Mouse (Mus musculus) embryonic facial prominence, embryonic 10.5 days (tissue): ENCODE data around the gene Zzef1. TPM values are rescaled to one million over a fixed set of nuclear protein-coding genes. Genes with fewer than 3 reads are reported as not detected.

ENCODE experiments used
- microRNA-seq: library from miRNA; unstranded; fragments of <30 nt; microRNA quantifications from one replicate; pipeline ENCODE4, GENCODE M21; 2017
- polyA plus RNA-seq: library from polyadenylated mRNA; unstranded; fragments of >200 nt; fragmentation: Nextera tagmentation; extraction: Ambion mirVana; gene quantifications from 2 replicates; pipeline ENCODE4 v1.2.1, GENCODE M21; 2016

Zzef1 gene
- polyA plus RNA-seq, 1 experiment from 2014 or later: 6.4 TPM

Small RNA genes within 50 kb of the gene (microRNA-seq; reads per million reads assigned to microRNA genes)
- not detected for gene Gm44467

Other genes with a start within 250 kb of the Zzef1 start
- gene Spns3, start 245.7 kb upstream of the Zzef1 start, polyA plus RNA-seq: 0.04 and 0.14 TPM in 2 replicates
- gene Ube2g1, start 188.9 kb upstream of the Zzef1 start, polyA plus RNA-seq: 89.0 and 91.5 TPM in 2 replicates
- gene Ankfy1, start 106.2 kb upstream of the Zzef1 start, polyA plus RNA-seq: 26.3 and 26.5 TPM in 2 replicates
- gene Cyb5d2, start 84 bp upstream of the Zzef1 start, polyA plus RNA-seq: 3.9 and 4.5 TPM in 2 replicates
- gene Atp2a3, start 164.9 kb downstream of the Zzef1 start, polyA plus RNA-seq: 1.3 and 1.4 TPM in 2 replicates
- gene P2rx1, start 202.9 kb downstream of the Zzef1 start, polyA plus RNA-seq: 0.79 and 1.0 TPM in 2 replicates
- 5.6 and 6.9 TPM in 2 replicates for gene Camkk1, start 222.8 kb downstream of the Zzef1 start, polyA plus RNA-seq